Mouse (Mus musculus) MEL (cell line): ENCODE results near the gene Gm38392. TPM values are rescaled to one million over a fixed set of nuclear protein-coding genes. Genes with fewer than 3 reads are reported as not detected.
A peak's percentile ranks its signal among the peaks of the same experiment; 100 is the strongest.
"Not testable (repeated sequence)": the region's sequence is repeated elsewhere in the genome, so short reads cannot be mapped to it uniquely, and the experiment has no call there.

Experiments used
- DNase-seq: peaks from one replicate; pipeline ENCODE4 v3.0.0; 2011; ENCODE audit warnings: low read depth, low spot score
- H3K27ac ChIP-seq: 2 replicates; pipeline ENCODE4 v1.5.1; 2012; ENCODE audit warnings: low read depth, mild to moderate bottlenecking, control low read depth, low read length, moderate library complexity; ENCODE audit not compliant: control insufficient read depth
- H3K27me3 ChIP-seq, 2 experiments: fragments of 150-350 bp in 1 of 2; sonication (generic) in 1 of 2; 2 replicates each; pipeline ENCODE4 v1.6.1; 2012; ENCODE audit warnings: low read length in 2 of 2, mild to moderate bottlenecking in 2 of 2, improper control_type of control experiment in 1 of 2, moderate library complexity in 1 of 2; ENCODE audit not compliant: insufficient read depth in 2 of 2, control insufficient read depth in 1 of 2
- H3K36me3 ChIP-seq, 2 experiments: 2 replicates each; pipeline ENCODE4 v1.6.1; 2012 to 2014; ENCODE audit warnings: low read length in 2 of 2, improper control_type of control experiment in 1 of 2, inconsistent platforms in 1 of 2, mild to moderate bottlenecking in 1 of 2; ENCODE audit not compliant: insufficient read depth in 2 of 2, control insufficient read depth in 1 of 2
- H3K4me1 ChIP-seq, 2 experiments: fragments of 150-350 bp in 1 of 2; sonication (generic) in 1 of 2; 2 replicates each; pipeline ENCODE4 v1.6.1; 2012; ENCODE audit warnings: low read length in 2 of 2, improper control_type of control experiment in 1 of 2, mild to moderate bottlenecking in 1 of 2; ENCODE audit not compliant: insufficient read depth in 2 of 2, control insufficient read depth in 1 of 2
- H3K4me3 ChIP-seq, 2 experiments: fragments of 150-350 bp in 1 of 2; sonication (generic) in 1 of 2; 2 replicates each; pipeline ENCODE4 v1.5.1; 2012; ENCODE audit warnings: low read depth in 2 of 2, low read length in 2 of 2, mild to moderate bottlenecking in 2 of 2, moderate library complexity in 2 of 2, control low read depth in 1 of 2, improper control_type of control experiment in 1 of 2; ENCODE audit not compliant: control insufficient read depth in 1 of 2, insufficient read depth in 1 of 2
- H3K79me2 ChIP-seq: 2 replicates; pipeline ENCODE4 v1.6.1; 2012; ENCODE audit warnings: mild to moderate bottlenecking, low read length, moderate library complexity; ENCODE audit not compliant: control insufficient read depth, poor library complexity, insufficient read depth
- H3K9ac ChIP-seq: 2 replicates; pipeline ENCODE4 v1.6.1; 2012; ENCODE audit warnings: low read depth, mild to moderate bottlenecking, control low read depth, low read length, moderate library complexity; ENCODE audit not compliant: control insufficient read depth, poor library complexity, severe bottlenecking
- H3K9me3 ChIP-seq: fragments of 150-350 bp; sonication (generic); replicated peaks from 2 replicates; pipeline ENCODE4 v1.6.1; 2012; ENCODE audit warnings: mild to moderate bottlenecking, low read length, improper control_type of control experiment, moderate library complexity; ENCODE audit not compliant: insufficient read depth
- CTCF ChIP-seq, 3 experiments: IDR thresholded peaks in 2 of 3; conservative IDR thresholded peaks in 1 of 3; 2 replicates each; pipeline ENCODE4 v1.5.1; 2011 to 2012; ENCODE audit warnings: low read length in 3 of 3, low read depth in 2 of 3, mild to moderate bottlenecking in 2 of 3, improper control_type of control experiment in 1 of 3, inconsistent platforms in 1 of 3, mixed read lengths in 1 of 3, moderate library complexity in 1 of 3; ENCODE audit not compliant: control insufficient read depth in 1 of 3, insufficient read depth in 1 of 3, poor library complexity in 1 of 3, severe bottlenecking in 1 of 3
- ELF1 ChIP-seq: IDR thresholded peaks from 2 replicates; pipeline ENCODE4 v1.6.1; 2014; ENCODE audit warnings: low read depth, mild to moderate bottlenecking, inconsistent platforms, low read length, improper control_type of control experiment, moderate library complexity
- EP300 ChIP-seq, 2 experiments: IDR thresholded peaks; 2 replicates each; pipeline ENCODE4 v1.6.1; 2011; ENCODE audit warnings: improper control_type of control experiment in 2 of 2, low read length in 2 of 2, low read depth in 1 of 2, mild to moderate bottlenecking in 1 of 2
- GATA1 ChIP-seq: IDR thresholded peaks from 2 replicates; pipeline ENCODE4 v1.6.1; 2011; ENCODE audit warnings: low read depth, low read length, improper control_type of control experiment
- JUND ChIP-seq: IDR thresholded peaks from 2 replicates; pipeline ENCODE4 v1.6.1; 2011; ENCODE audit warnings: low read depth, mild to moderate bottlenecking, improper control_type of control experiment, low read length
- KAT2A ChIP-seq: conservative IDR thresholded peaks from 2 replicates; pipeline ENCODE4 v1.6.1; 2012; ENCODE audit warnings: low read depth, low read length, improper control_type of control experiment, inconsistent platforms
- MAX ChIP-seq: IDR thresholded peaks from 2 replicates; pipeline ENCODE4 v1.6.1; 2011; ENCODE audit warnings: low read length, improper control_type of control experiment
- MEF2A ChIP-seq: IDR thresholded peaks from 2 replicates; pipeline ENCODE4 v1.6.1; 2014; ENCODE audit warnings: low read depth, mild to moderate bottlenecking, inconsistent platforms, low read length, improper control_type of control experiment; ENCODE audit not compliant: poor library complexity, insufficient replicate concordance, severe bottlenecking; ENCODE audit errors: extremely low read depth
- MYC ChIP-seq: IDR thresholded peaks from 2 replicates; pipeline ENCODE4 v1.6.1; 2011; ENCODE audit warnings: low read depth, mild to moderate bottlenecking, low read length, improper control_type of control experiment, moderate library complexity
- NRF1 ChIP-seq: IDR thresholded peaks from 2 replicates; pipeline ENCODE4 v1.6.1; 2014; ENCODE audit warnings: low read depth, mild to moderate bottlenecking, inconsistent platforms, low read length, improper control_type of control experiment, moderate library complexity; ENCODE audit not compliant: poor library complexity, insufficient read depth, severe bottlenecking
- POLR2AphosphoS2 ChIP-seq: IDR thresholded peaks from 2 replicates; pipeline ENCODE4 v1.6.1; 2011; ENCODE audit warnings: low read length, improper control_type of control experiment
- POLR2AphosphoS5 ChIP-seq: IDR thresholded peaks from 2 replicates; pipeline ENCODE4 v1.6.1; 2012; ENCODE audit warnings: low read depth, borderline replicate concordance, mild to moderate bottlenecking, inconsistent platforms, low read length, moderate library complexity, mixed read lengths
- SIN3A ChIP-seq: IDR thresholded peaks from 2 replicates; pipeline ENCODE4 v1.6.1; 2012; ENCODE audit warnings: low read length, improper control_type of control experiment, inconsistent platforms
- SMC3 ChIP-seq: IDR thresholded peaks from 2 replicates; pipeline ENCODE4 v1.6.1; 2011; ENCODE audit warnings: low read depth, low read length, improper control_type of control experiment
- TCF12 ChIP-seq: IDR thresholded peaks from 2 replicates; pipeline ENCODE4 v1.6.1; 2014; ENCODE audit warnings: low read depth, mild to moderate bottlenecking, inconsistent platforms, low read length, improper control_type of control experiment, moderate library complexity
- USF1 ChIP-seq: IDR thresholded peaks from 2 replicates; pipeline ENCODE4 v1.6.1; 2014; ENCODE audit warnings: low read depth, mild to moderate bottlenecking, inconsistent platforms, low read length, improper control_type of control experiment, moderate library complexity
- ZC3H11A ChIP-seq: IDR thresholded peaks from 2 replicates; pipeline ENCODE4 v1.6.1; 2012; ENCODE audit warnings: low read depth, mild to moderate bottlenecking, inconsistent platforms, low read length, improper control_type of control experiment
- ZNF384 ChIP-seq: IDR thresholded peaks from 2 replicates; pipeline ENCODE4 v1.6.1; 2012; ENCODE audit warnings: low read depth, mild to moderate bottlenecking, inconsistent platforms, low read length, improper control_type of control experiment
- polyA plus RNA-seq, 2 experiments: library from polyadenylated mRNA; stranded (reverse) in 1 of 2; unstranded in 1 of 2; fragments of >175 nt in 1 of 2; fragments of >200 nt in 1 of 2; gene quantifications; 2 replicates each; pipeline versions ENCODE4 v1.2.1 to v1.2.4; 2012; ENCODE audit warnings: low replicate concordance in 2 of 2, low read depth in 1 of 2; ENCODE audit not compliant: insufficient read length in 2 of 2, insufficient read depth in 1 of 2, missing spikeins in 1 of 2
- total RNA-seq: library from RNA; depleted of rRNA; stranded (reverse); fragments of 300-350 nt; gene quantifications from 2 replicates; pipeline ENCODE4 v1.2.3, GENCODE M21; 2012

The Gm38392 gene
- total and polyA plus RNA-seq, 3 experiments, result 0.69 to 0.84 TPM; not detected in 1

- TF ChIP-seq JUND (0 out of 2 replicates have a peak, but pooled peaks have one; percentile 21), EP300 (IDR thresholded peaks at IDR 0.05; ENCODE audit: low read depth in 1 of 2, low read length in 2 of 2) (peak in 1 of 2 experiments; percentile 38; a peak in 1 of 4 replicates), ZC3H11A (no peak), MEF2A (0 out of 2 replicates have a peak, but pooled peaks have one; percentile 23), SMC3 (no peak), MAX (peak; percentile 99), SIN3A (peak; percentile 99), ZNF384 (peak; percentile 58; the same call in 1 of the 2 replicates), NRF1 (no peak), ELF1 (no peak; the same call in none of the 2 replicates)
Measured at GRCm38 (mm10) chr3:88296110-88296560, 9.1 kb upstream of the Gm38392 start (continued).

GRCm38 (mm10) chr3:88295272-88295671 lies 8.3 kb upstream of the Gm38392 start:
- Histone ChIP-seq H3K36me3 (peaks cover 8 to 27% of the 10 kb centered on the region in 2 experiments), H3K4me3 (peak overlapping the region; percentile 70 to 75), H3K27ac (peak overlapping the region; percentile 95), H3K79me2 (peaks cover 36% of the 10 kb centered on the region), H3K4me1 (peaks cover 7 to 11% of the 10 kb centered on the region in 2 experiments), H3K9ac (peak overlapping the region; percentile 84)
- DNase-seq, H3K27me3 ChIP-seq, H3K9me3 ChIP-seq: not testable (repeated sequence)
- peak; percentile 78 for TF ChIP-seq USF1

GRCm38 (mm10) chr3:88291970-88292369 lies 5.0 kb upstream of the Gm38392 start:
- no peak overlapping the region for H3K4me3 ChIP-seq
- peaks cover 5% of the 10 kb centered on the region for H3K79me2 ChIP-seq
- no peak overlapping the region for H3K27ac ChIP-seq
- H3K9ac ChIP-seq, result no peak overlapping the region
- TF ChIP-seq SMC3 (peak; percentile 55), ZC3H11A (no peak), NRF1 (no peak), POLR2AphosphoS2 (no peak), TCF12 (0 out of 2 replicates have a peak, but pooled peaks have one; percentile 9), KAT2A (no peak), MYC (peak; percentile 60; the same call in 1 of the 2 replicates), SIN3A (peak; percentile 33; the same call in 1 of the 2 replicates), POLR2AphosphoS5 (no peak), GATA1 (no peak), ELF1 (no peak), CTCF (IDR thresholded peaks at IDR 0.05 in 2 of 3, conservative IDR thresholded peaks at IDR 0.05 in 1 of 3; ENCODE audit: control insufficient read depth in 1 of 3, insufficient read depth in 1 of 3, low read depth in 2 of 3, low read length in 3 of 3, poor library complexity in 1 of 3, severe bottlenecking in 1 of 3) (peak; percentile 60 to 86 (median 63))
- no peaks in the 10 kb centered on the region for H3K9me3 ChIP-seq
- H3K4me1 ChIP-seq, result peaks cover 2% of the 10 kb centered on the region in 2 experiments; a peak in 1 of 4 replicates
- peak; percentile 75 for DNase-seq
- no peaks in the 10 kb centered on the region for H3K27me3 ChIP-seq
- peaks cover 2 to 9% of the 10 kb centered on the region in 2 experiments; a peak in 3 of 4 replicates for H3K36me3 ChIP-seq

GRCm38 (mm10) chr3:88288133-88288713 lies 1.2 kb upstream of the Gm38392 start:
- H3K9ac ChIP-seq, H3K79me2 ChIP-seq, H3K36me3 ChIP-seq, DNase-seq, H3K27ac ChIP-seq, H3K4me1 ChIP-seq, H3K4me3 ChIP-seq, H3K27me3 ChIP-seq, H3K9me3 ChIP-seq: not testable (repeated sequence)
